Mouse (Mus musculus) ES-Bruce4 (cell line): ENCODE measurements around the gene Sema3b.

Experiments
- EP300 ChIP-seq: IDR thresholded peaks from 2 replicates; pipeline ENCODE4 v1.6.1; 2011; ENCODE audit warnings: low read depth, low read length; ENCODE audit not compliant: insufficient read depth
- POLR2A ChIP-seq: IDR thresholded peaks from one replicate; pipeline ENCODE4 v1.8.1; 2011; ENCODE audit warnings: low read length; ENCODE audit not compliant: insufficient read depth

GRCm38 (mm10) chr9:107553541-107554318 is 55.3 kb downstream of the Sema3b start:
- no peak for TF ChIP-seq EP300
- TF ChIP-seq POLR2A = no peak
